Mouse (Mus musculus) frontal cortex, postnatal 25 days (tissue): Measurements from ENCODE around the gene Plekhh2.

ENCODE experiments used
- DNase-seq, 2 experiments: peaks; one replicate each; pipeline ENCODE4 v3.0.0; 2022; ENCODE audit warnings: low spot score in 2 of 2

Gene Plekhh2

GRCm38 (mm10) chr17:84644292-84645050 lies 132.8 kb downstream of the Plekhh2 start:
- DNase-seq, result no peak

GRCm38 (mm10) chr17:84645119-84645518 lies 133.4 kb downstream of the Plekhh2 start:
- no peak for DNase-seq

GRCm38 (mm10) chr17:84645894-84646293 lies 134.2 kb downstream of the Plekhh2 start:
- DNase-seq, result no peak

- DNase-seq, result no peak
These were observed 134.8 kb downstream of the Plekhh2 start for GRCm38 (mm10) chr17:84646477-84646876.

- no peak for DNase-seq
These were observed 135.9 kb downstream of the Plekhh2 start for GRCm38 (mm10) chr17:84647630-84648029.

- no peak for DNase-seq
These were observed 138.8 kb downstream of the Plekhh2 start for GRCm38 (mm10) chr17:84650302-84651017.

- DNase-seq, result no peak
These were observed 141.8 kb downstream of the Plekhh2 start for GRCm38 (mm10) chr17:84653544-84653943.

- no peak for DNase-seq
These were observed 144.5 kb downstream of the Plekhh2 start for GRCm38 (mm10) chr17:84656205-84656604.

- DNase-seq, result no peak
These were observed 145.1 kb downstream of the Plekhh2 start for GRCm38 (mm10) chr17:84656653-84657421.

- no peak for DNase-seq
These were observed 145.7 kb downstream of the Plekhh2 start for GRCm38 (mm10) chr17:84657422-84657732.

- DNase-seq, result no peak
These were observed 146.1 kb downstream of the Plekhh2 start for GRCm38 (mm10) chr17:84657782-84658181.

GRCm38 (mm10) chr17:84658195-84658594 lies 146.5 kb downstream of the Plekhh2 start:
- no peak for DNase-seq

GRCm38 (mm10) chr17:84658951-84659350 lies 147.3 kb downstream of the Plekhh2 start:
- DNase-seq, result no peak

- no peak for DNase-seq
These were observed 153.4 kb downstream of the Plekhh2 start for GRCm38 (mm10) chr17:84665053-84665452.

- DNase-seq, result no peak
These were observed 154.0 kb downstream of the Plekhh2 start for GRCm38 (mm10) chr17:84665691-84666090.

GRCm38 (mm10) chr17:84667848-84668247 lies 156.2 kb downstream of the Plekhh2 start:
- DNase-seq, result no peak
